Comparison of ENCODE assay signal across 27 mouse cellular contexts in genomic region chr2:172755686-172756471, GRCm38 (mm10).
A peak's percentile ranks its signal among the peaks of the same experiment; 100 is the strongest.
DNase-seq lines count a peak whose midpoint lies in the region; ATAC-seq lines count a peak whose summit lies in the region.
"Had no signal": no experiment of that assay in that cellular context is flagged by ENCODE, and none has a peak within 500 bp of the region (broad histone marks: within the 10 kb centered on the region; RNA-seq: fewer than 3 reads in every experiment).

No protein-coding gene starts in this region.

- no peaks in the 10 kb centered on the region for H3K36me3 ChIP-seq in liver, embryonic 12.5 days
- H3K36me3 ChIP-seq in embryonic facial prominence, embryonic 13.5 days = no peaks in the 10 kb centered on the region
- H3K36me3 ChIP-seq in forebrain, embryonic 13.5 days (ENCODE audit: poor library complexity, severe bottlenecking) = no peaks in the 10 kb centered on the region
- no peaks in the 10 kb centered on the region for H3K36me3 ChIP-seq in liver, embryonic 13.5 days
- H3K36me3 ChIP-seq: embryonic facial prominence, embryonic 15.5 days; heart, embryonic 12.5 days; hindbrain, embryonic 10.5 days; limb, embryonic 12.5 days; liver, embryonic 15.5 days; midbrain, embryonic 15.5 days; neural tube, embryonic 13.5 days had no signal

- no peak overlapping the region for H3K27ac ChIP-seq in liver, embryonic 12.5 days
- H3K27ac ChIP-seq in embryonic facial prominence, embryonic 13.5 days = 0 out of 2 replicates have a peak overlapping the region, but pooled peaks have one; percentile 4
- peak overlapping the region; percentile 80 for H3K27ac ChIP-seq in forebrain, embryonic 13.5 days
- H3K27ac ChIP-seq in liver, embryonic 13.5 days = no peak overlapping the region
- H3K27ac ChIP-seq: embryonic facial prominence, embryonic 15.5 days; hindbrain, embryonic 10.5 days; limb, embryonic 12.5 days; liver, embryonic 15.5 days; macrophage; midbrain, embryonic 15.5 days; neural tube, embryonic 13.5 days had no signal

- no peak overlapping the region for H3K9ac ChIP-seq in liver, embryonic 12.5 days
- H3K9ac ChIP-seq in embryonic facial prominence, embryonic 13.5 days = peak overlapping the region; percentile 16; the same call in 1 of the 2 replicates
- H3K9ac ChIP-seq in forebrain, embryonic 13.5 days = peak overlapping the region; percentile 40; the same call in 1 of the 2 replicates
- H3K9ac ChIP-seq in liver, embryonic 13.5 days = no peak overlapping the region
- H3K9ac ChIP-seq: embryonic facial prominence, embryonic 15.5 days; heart, embryonic 12.5 days; limb, embryonic 12.5 days; liver, embryonic 15.5 days; midbrain, embryonic 15.5 days; neural tube, embryonic 13.5 days had no signal

- 0 out of 2 replicates have a peak, but pooled peaks cover 10% of the 10 kb centered on the region for H3K4me1 ChIP-seq in liver, embryonic 12.5 days
- peaks cover 51% of the 10 kb centered on the region for H3K4me1 ChIP-seq in embryonic facial prominence, embryonic 13.5 days
- H3K4me1 ChIP-seq in forebrain, embryonic 13.5 days = peaks cover 52% of the 10 kb centered on the region
- no peaks in the 10 kb centered on the region for H3K4me1 ChIP-seq in liver, embryonic 13.5 days (replicated peaks)
- H3K4me1 ChIP-seq: heart, embryonic 12.5 days; liver, embryonic 15.5 days had no signal

- no peaks in the 10 kb centered on the region for H3K9me3 ChIP-seq in liver, embryonic 12.5 days (replicated peaks)
- H3K9me3 ChIP-seq in embryonic facial prominence, embryonic 13.5 days = no peaks in the 10 kb centered on the region
- H3K9me3 ChIP-seq in forebrain, embryonic 13.5 days (replicated peaks) = no peaks in the 10 kb centered on the region
- H3K9me3 ChIP-seq in liver, embryonic 13.5 days (replicated peaks) = no peaks in the 10 kb centered on the region
- H3K9me3 ChIP-seq: embryonic facial prominence, embryonic 15.5 days; heart, embryonic 12.5 days; hindbrain, embryonic 10.5 days; limb, embryonic 12.5 days; liver, embryonic 15.5 days; midbrain, embryonic 15.5 days; neural tube, embryonic 13.5 days had no signal

- DNase-seq in liver = no peak
- no peak for DNase-seq in liver, embryonic 13.5 days
- no peak for DNase-seq in kidney, adult 9 months
- DNase-seq in testis, postnatal 10 days (ENCODE audit: low spot score) = no peak
- DNase-seq: cerebellum, adult 9-10 months; gastrocnemius, postnatal 14 days; heart, adult 11 months; heart, postnatal 10 days; kidney, adult 2 months; kidney, postnatal 14 days; retina, postnatal 1 day; spleen, adult 18-20 months; thymus, postnatal 25 days had no signal

- 35% methylated on average over 15 of the region's 15 CpGs for WGBS in liver, embryonic 12.5 days (ENCODE audit: insufficient replicate concordance)
- 46% methylated on average over 15 of the region's 15 CpGs for WGBS in embryonic facial prominence, embryonic 13.5 days
- 44% methylated on average over 15 of the region's 15 CpGs for WGBS in forebrain, embryonic 13.5 days
- 23% methylated on average over 15 of the region's 15 CpGs for WGBS in liver, embryonic 13.5 days (ENCODE audit: insufficient replicate concordance)

- peaks cover 84% of the 10 kb centered on the region for H3K27me3 ChIP-seq in liver, embryonic 12.5 days (replicated peaks)
- peaks cover 60% of the 10 kb centered on the region for H3K27me3 ChIP-seq in embryonic facial prominence, embryonic 13.5 days
- H3K27me3 ChIP-seq in forebrain, embryonic 13.5 days = peaks cover 41% of the 10 kb centered on the region
- H3K27me3 ChIP-seq in liver, embryonic 13.5 days = peaks cover 48% of the 10 kb centered on the region

- no peak overlapping the region for H3K4me3 ChIP-seq in liver, embryonic 12.5 days
- H3K4me3 ChIP-seq in embryonic facial prominence, embryonic 13.5 days = no peak overlapping the region
- no peak overlapping the region for H3K4me3 ChIP-seq in forebrain, embryonic 13.5 days
- H3K4me3 ChIP-seq in liver, embryonic 13.5 days (replicated peaks) = no peak overlapping the region
- H3K4me3 ChIP-seq: embryonic facial prominence, embryonic 15.5 days; heart, embryonic 12.5 days; hindbrain, embryonic 10.5 days; limb, embryonic 12.5 days; liver, embryonic 15.5 days; midbrain, embryonic 15.5 days; myocyte; neural tube, embryonic 13.5 days had no signal

- ATAC-seq in liver, embryonic 12.5 days = peak; percentile 56
- no peak for ATAC-seq in embryonic facial prominence, embryonic 13.5 days (ENCODE audit: insufficient number of reproducible peaks, insufficient read depth, low FRiP score, low TSS enrichment, low read depth)
- peak; percentile 46 for ATAC-seq in forebrain, embryonic 13.5 days
- peak; percentile 43; the same call in 1 of the 2 replicates for ATAC-seq in liver, embryonic 13.5 days (ENCODE audit: low read depth)
- ATAC-seq in megakaryocyte, adult 5-6 weeks (ENCODE audit: poor library complexity, severe bottlenecking) = no peak
- ATAC-seq: inflammation-experienced regulatory T-cells, adult 6 months had no signal

- H3K4me2 ChIP-seq in liver, embryonic 12.5 days = no peak overlapping the region
- H3K4me2 ChIP-seq in embryonic facial prominence, embryonic 13.5 days = no peak overlapping the region; the same call in 1 of the 2 replicates
- peak overlapping the region; percentile 18; the same call in 1 of the 2 replicates for H3K4me2 ChIP-seq in forebrain, embryonic 13.5 days
- no peak overlapping the region for H3K4me2 ChIP-seq in liver, embryonic 13.5 days
- H3K4me2 ChIP-seq: embryonic facial prominence, embryonic 15.5 days; heart, embryonic 12.5 days; limb, embryonic 12.5 days; liver, embryonic 15.5 days; midbrain, embryonic 15.5 days; neural tube, embryonic 13.5 days had no signal

Comparison
In these comparisons a context has a peak if more than half of its experiments do, and no peak if none do; other contexts are left out.
1. ATAC-seq: peak in liver, embryonic 12.5 days (single experiment), forebrain, embryonic 13.5 days (single experiment) and liver, embryonic 13.5 days (single experiment); none in embryonic facial prominence, embryonic 13.5 days (single experiment) and megakaryocyte, adult 5-6 weeks (single experiment).
2. H3K27ac ChIP-seq: peak in embryonic facial prominence, embryonic 13.5 days (single experiment) and forebrain, embryonic 13.5 days (single experiment); none in liver, embryonic 12.5 days (single experiment) and liver, embryonic 13.5 days (single experiment).
3. H3K9ac ChIP-seq: peak in embryonic facial prominence, embryonic 13.5 days (single experiment) and forebrain, embryonic 13.5 days (single experiment); none in liver, embryonic 12.5 days (single experiment) and liver, embryonic 13.5 days (single experiment).